Comparison of ENCODE assay signal across 9 mouse cellular contexts in genomic region chr5:74159906-74160305, GRCm38 (mm10). TPM values are rescaled to one million over a fixed set of nuclear protein-coding genes. Genes with fewer than 3 reads are reported as not detected.
DNase-seq lines count a peak whose midpoint lies in the region; ATAC-seq lines count a peak whose summit lies in the region.
"Had no signal": no experiment of that assay in that cellular context is flagged by ENCODE, and none has a peak within 500 bp of the region (broad histone marks: within the 10 kb centered on the region; RNA-seq: fewer than 3 reads in every experiment).

No protein-coding gene starts in this region.

- intact Hi-C loops in heart, postnatal 14 days (cut with DNase I) = no loop called here
- intact Hi-C loops in left cerebral cortex, postnatal 14 days (cut with DNase I) = no loop called here

- H3K4me3 ChIP-seq in heart, embryonic 13.5 days = no peak overlapping the region
- H3K4me3 ChIP-seq in intestine, embryonic 16.5 days (ENCODE audit: low read length) = no peak overlapping the region
- no peak overlapping the region for H3K4me3 ChIP-seq in forebrain, embryonic 12.5 days (replicated peaks)
- no peak overlapping the region for H3K4me3 ChIP-seq in midbrain, embryonic 10.5 days
- H3K4me3 ChIP-seq: layer of hippocampus, adult 2 months had no signal

- DNase-seq in heart, postnatal 14 days = no peak
- DNase-seq in 3T3-L1 (ENCODE audit: low read depth, low spot score) = peak; percentile 95
- peak; percentile 24 for DNase-seq in adrenal gland, postnatal 10 days
- no peak for DNase-seq in midbrain, embryonic 10.5 days (ENCODE audit: low spot score)
- no peak for DNase-seq in left cerebral cortex, postnatal 14 days (ENCODE audit: low spot score in 2 of 2)

- no peak overlapping the region for H3K4me2 ChIP-seq in heart, embryonic 13.5 days
- no peak overlapping the region for H3K4me2 ChIP-seq in intestine, embryonic 16.5 days (ENCODE audit: low read depth, low read length)
- H3K4me2 ChIP-seq in forebrain, embryonic 12.5 days = no peak overlapping the region

- 0 out of 2 replicates have a peak, but pooled peaks cover 3% of the 10 kb centered on the region for H3K9me3 ChIP-seq in heart, embryonic 13.5 days
- no peaks in the 10 kb centered on the region for H3K9me3 ChIP-seq in intestine, embryonic 16.5 days (ENCODE audit: control insufficient read depth, low read length)
- H3K9me3 ChIP-seq in forebrain, embryonic 12.5 days = no peaks in the 10 kb centered on the region
- no peaks in the 10 kb centered on the region for H3K9me3 ChIP-seq in midbrain, embryonic 10.5 days (replicated peaks)

- no peaks in the 10 kb centered on the region for H3K36me3 ChIP-seq in heart, embryonic 13.5 days
- no peaks in the 10 kb centered on the region for H3K36me3 ChIP-seq in intestine, embryonic 16.5 days (ENCODE audit: control insufficient read depth, insufficient read depth, low read length)
- H3K36me3 ChIP-seq in forebrain, embryonic 12.5 days (replicated peaks) = no peaks in the 10 kb centered on the region
- no peaks in the 10 kb centered on the region for H3K36me3 ChIP-seq in midbrain, embryonic 10.5 days

- H3K27ac ChIP-seq in heart, embryonic 13.5 days (replicated peaks) = peak overlapping the region; percentile 96
- no peak overlapping the region for H3K27ac ChIP-seq in intestine, embryonic 16.5 days (ENCODE audit: low read length)
- no peak overlapping the region for H3K27ac ChIP-seq in forebrain, embryonic 12.5 days
- H3K27ac ChIP-seq in midbrain, embryonic 10.5 days (replicated peaks) = no peak overlapping the region
- H3K27ac ChIP-seq: layer of hippocampus, adult 2 months had no signal

- no peak for ATAC-seq in heart, embryonic 13.5 days (ENCODE audit: extremely low read depth, insufficient number of reproducible peaks, low FRiP score, low TSS enrichment)
- peak; percentile 78 for ATAC-seq in intestine, embryonic 16.5 days
- no peak for ATAC-seq in forebrain, embryonic 12.5 days (ENCODE audit: low FRiP score)

- WGBS in heart, embryonic 13.5 days = 20% methylated on average over 7 of the region's 7 CpGs
- WGBS in intestine, embryonic 16.5 days = 36% methylated on average over 7 of the region's 7 CpGs
- 79% methylated on average over 7 of the region's 7 CpGs for WGBS in forebrain, embryonic 12.5 days
- WGBS in midbrain, embryonic 10.5 days = 74% methylated on average over 7 of the region's 7 CpGs

- H3K9ac ChIP-seq in heart, embryonic 13.5 days = peak overlapping the region; percentile 12; the same call in 1 of the 2 replicates
- no peak overlapping the region for H3K9ac ChIP-seq in intestine, embryonic 16.5 days (ENCODE audit: low read depth, low read length)
- H3K9ac ChIP-seq in forebrain, embryonic 12.5 days = no peak overlapping the region

- peaks cover 75% of the 10 kb centered on the region for H3K4me1 ChIP-seq in heart, embryonic 13.5 days
- H3K4me1 ChIP-seq in intestine, embryonic 16.5 days (ENCODE audit: control insufficient read depth, insufficient read depth, low read length) = peaks cover 32% of the 10 kb centered on the region
- H3K4me1 ChIP-seq in forebrain, embryonic 12.5 days = peaks cover 17% of the 10 kb centered on the region
- H3K4me1 ChIP-seq in midbrain, embryonic 10.5 days = peaks cover 32% of the 10 kb centered on the region

- H3K27me3 ChIP-seq in heart, embryonic 13.5 days (replicated peaks) = no peaks in the 10 kb centered on the region
- no peaks in the 10 kb centered on the region for H3K27me3 ChIP-seq in intestine, embryonic 16.5 days (replicated peaks; ENCODE audit: control insufficient read depth, insufficient read depth, low read length)
- no peaks in the 10 kb centered on the region for H3K27me3 ChIP-seq in forebrain, embryonic 12.5 days
- peaks cover 26% of the 10 kb centered on the region for H3K27me3 ChIP-seq in midbrain, embryonic 10.5 days (ENCODE audit: low read depth, poor library complexity, severe bottlenecking)

RNA-seq across cellular contexts. Expression of gene Rasl11b, which starts 35.2 kb away (rescaled TPM):
- 79.7 and 88.1 TPM in 2 replicates for polyA plus RNA-seq in heart, embryonic 13.5 days (2015; fragmentation: Nextera tagmentation; extraction: Ambion mirVana)
- total RNA-seq in heart, postnatal 14 days (2021) = 10 to 100 TPM; 27.7 to 33.0 TPM
- total RNA-seq in adrenal gland, postnatal 10 days (2021) = 10 to 100 TPM; 15.7 to 18.6 TPM
- 31.5 and 37.6 TPM in 2 replicates for polyA plus RNA-seq in intestine, embryonic 16.5 days (2015; fragmentation: Nextera tagmentation; extraction: Ambion mirVana)
- polyA plus RNA-seq in forebrain, embryonic 12.5 days (2016; fragmentation: Nextera tagmentation; extraction: Ambion mirVana) = 29.1 and 31.5 TPM in 2 replicates
- 27.3 and 30.3 TPM in 2 replicates for polyA plus RNA-seq in midbrain, embryonic 10.5 days (2016; fragmentation: Nextera tagmentation; extraction: Ambion mirVana)
- total RNA-seq in left cerebral cortex, postnatal 14 days (2021) = 100 to 1,000 TPM in 1 of 2 experiments, 10 to 100 TPM in 1; 97.1 to 110 TPM

Comparison
In these comparisons a context has a peak if more than half of its experiments do, and no peak if none do; other contexts are left out.
1. DNase-seq: peak in 3T3-L1 (single experiment) and adrenal gland, postnatal 10 days (single experiment); none in heart, postnatal 14 days (0 of 2), midbrain, embryonic 10.5 days (single experiment) and left cerebral cortex, postnatal 14 days (0 of 2).